19 mouse cellular contexts compared by ENCODE assay signal in genomic region chr7:126667495-126668090, GRCm38 (mm10). TPM values are rescaled to one million over a fixed set of nuclear protein-coding genes. Genes with fewer than 3 reads are reported as not detected.
DNase-seq lines count a peak whose midpoint lies in the region; ATAC-seq lines count a peak whose summit lies in the region.
"Had no signal": no experiment of that assay in that cellular context is flagged by ENCODE, and none has a peak within 500 bp of the region (broad histone marks: within the 10 kb centered on the region; RNA-seq: fewer than 3 reads in every experiment).

No protein-coding gene starts in this region.

- H3K27me3 ChIP-seq in heart, embryonic 12.5 days (replicated peaks): no peaks in the 10 kb centered on the region
- H3K27me3 ChIP-seq in liver, embryonic 15.5 days: no peaks in the 10 kb centered on the region
- no peaks in the 10 kb centered on the region for H3K27me3 ChIP-seq in liver, embryonic 11.5 days (replicated peaks; ENCODE audit: control insufficient read depth, insufficient read depth, low read length)
- no peaks in the 10 kb centered on the region for H3K27me3 ChIP-seq in intestine, embryonic 14.5 days (replicated peaks; ENCODE audit: control insufficient read depth, insufficient read depth, low read length)
- H3K27me3 ChIP-seq: embryonic facial prominence, embryonic 15.5 days; neural tube, embryonic 12.5 days; stomach, embryonic 15.5 days had no signal

- peak overlapping the region; percentile 76; the same call in 1 of the 2 replicates for H3K27ac ChIP-seq in heart, embryonic 12.5 days (ENCODE audit: poor library complexity, severe bottlenecking)
- peak overlapping the region; percentile 19; the same call in 1 of the 2 replicates for H3K27ac ChIP-seq in liver, embryonic 15.5 days (replicated peaks)
- no peak overlapping the region for H3K27ac ChIP-seq in liver, embryonic 11.5 days (ENCODE audit: low read depth, low read length)
- H3K27ac ChIP-seq in intestine, embryonic 14.5 days (ENCODE audit: low read depth): 0 out of 2 replicates have a peak overlapping the region, but pooled peaks have one; percentile 5
- H3K27ac ChIP-seq: forebrain, embryonic 10.5 days; midbrain, embryonic 10.5 days; neural tube, embryonic 12.5 days; stomach, embryonic 15.5 days had no signal

- no peak overlapping the region for H3K9ac ChIP-seq in heart, embryonic 12.5 days
- no peak overlapping the region for H3K9ac ChIP-seq in liver, embryonic 15.5 days
- no peak overlapping the region for H3K9ac ChIP-seq in liver, embryonic 11.5 days (ENCODE audit: low read depth, low read length)
- H3K9ac ChIP-seq in intestine, embryonic 14.5 days (ENCODE audit: low read length): no peak overlapping the region
- H3K9ac ChIP-seq: embryonic facial prominence, embryonic 15.5 days; neural tube, embryonic 12.5 days; stomach, embryonic 15.5 days had no signal

- no peaks in the 10 kb centered on the region for H3K9me3 ChIP-seq in heart, embryonic 12.5 days (replicated peaks)
- no peaks in the 10 kb centered on the region for H3K9me3 ChIP-seq in liver, embryonic 15.5 days (replicated peaks)
- H3K9me3 ChIP-seq in liver, embryonic 11.5 days (ENCODE audit: control insufficient read depth, low read length): no peaks in the 10 kb centered on the region
- no peaks in the 10 kb centered on the region for H3K9me3 ChIP-seq in intestine, embryonic 14.5 days (ENCODE audit: control insufficient read depth, low read length)
- H3K9me3 ChIP-seq: embryonic facial prominence, embryonic 15.5 days; forebrain, embryonic 10.5 days; midbrain, embryonic 10.5 days; neural tube, embryonic 12.5 days; stomach, embryonic 15.5 days had no signal

- DNase-seq in heart, adult 18-20 months: no peak
- no peak for DNase-seq in liver, embryonic 11.5 days (ENCODE audit: low spot score)
- DNase-seq in ZHBTc4 (ENCODE audit: low read depth, low spot score): peak; percentile 58
- DNase-seq in intestine, embryonic 14.5 days (ENCODE audit: low spot score): no peak
- no peak for DNase-seq in thymus, postnatal 4 days
- DNase-seq in spleen, postnatal 36 days (ENCODE audit: low spot score in 2 of 2): no peak
- DNase-seq: adrenal gland, postnatal 10 days; B cell, adult 2 months; cerebellum, adult 18-20 months; gastrocnemius, postnatal 25 days; kidney, adult 9 months had no signal

- peaks cover 37% of the 10 kb centered on the region for H3K36me3 ChIP-seq in heart, embryonic 12.5 days
- peaks cover 73% of the 10 kb centered on the region for H3K36me3 ChIP-seq in liver, embryonic 15.5 days (replicated peaks)
- peaks cover 22% of the 10 kb centered on the region for H3K36me3 ChIP-seq in liver, embryonic 11.5 days (ENCODE audit: control insufficient read depth, insufficient read depth, low read length)
- peaks cover 68% of the 10 kb centered on the region for H3K36me3 ChIP-seq in intestine, embryonic 14.5 days (ENCODE audit: control insufficient read depth, insufficient read depth, low read length)

- ATAC-seq in heart, embryonic 12.5 days (ENCODE audit: insufficient number of reproducible peaks, low FRiP score): no peak
- no peak for ATAC-seq in liver, embryonic 15.5 days (ENCODE audit: insufficient read depth)
- ATAC-seq in liver, embryonic 11.5 days (replicated peaks; ENCODE audit: low FRiP score): no peak
- no peak for ATAC-seq in intestine, embryonic 14.5 days (replicated peaks; ENCODE audit: low FRiP score, low TSS enrichment, low read depth)
- ATAC-seq: hindbrain, embryonic 16.5 days had no signal

- 85% methylated on average over 9 of the region's 9 CpGs for WGBS in heart, embryonic 12.5 days
- 67% methylated on average over 9 of the region's 9 CpGs for WGBS in liver, embryonic 15.5 days (ENCODE audit: insufficient replicate concordance)
- 82% methylated on average over 9 of the region's 9 CpGs for WGBS in liver, embryonic 11.5 days
- 81% methylated on average over 9 of the region's 9 CpGs for WGBS in intestine, embryonic 14.5 days

- H3K4me1 ChIP-seq in heart, embryonic 12.5 days (replicated peaks): no peaks in the 10 kb centered on the region
- H3K4me1 ChIP-seq in liver, embryonic 15.5 days (replicated peaks): peaks cover 16% of the 10 kb centered on the region
- no peaks in the 10 kb centered on the region for H3K4me1 ChIP-seq in liver, embryonic 11.5 days (replicated peaks; ENCODE audit: control insufficient read depth, insufficient read depth, low read length)
- peaks cover 4% of the 10 kb centered on the region; the same call in 1 of the 2 replicates for H3K4me1 ChIP-seq in intestine, embryonic 14.5 days (replicated peaks; ENCODE audit: control insufficient read depth, insufficient read depth, low read length)
- H3K4me1 ChIP-seq: embryonic facial prominence, embryonic 15.5 days; forebrain, embryonic 10.5 days; midbrain, embryonic 10.5 days; neural tube, embryonic 12.5 days had no signal

- H3K4me3 ChIP-seq in heart, embryonic 12.5 days: no peak overlapping the region
- H3K4me3 ChIP-seq in liver, embryonic 15.5 days (replicated peaks): no peak overlapping the region
- H3K4me3 ChIP-seq in liver, embryonic 11.5 days (ENCODE audit: low read depth, low read length): no peak overlapping the region
- no peak overlapping the region for H3K4me3 ChIP-seq in intestine, embryonic 14.5 days (ENCODE audit: low read depth, low read length)
- H3K4me3 ChIP-seq: embryonic facial prominence, embryonic 15.5 days; forebrain, embryonic 10.5 days; midbrain, embryonic 10.5 days; neural tube, embryonic 12.5 days; stomach, embryonic 15.5 days had no signal

- H3K4me2 ChIP-seq in heart, embryonic 12.5 days: no peak overlapping the region
- no peak overlapping the region for H3K4me2 ChIP-seq in liver, embryonic 15.5 days
- no peak overlapping the region for H3K4me2 ChIP-seq in liver, embryonic 11.5 days
- H3K4me2 ChIP-seq in intestine, embryonic 14.5 days (ENCODE audit: low read length): no peak overlapping the region
- H3K4me2 ChIP-seq: embryonic facial prominence, embryonic 15.5 days; neural tube, embryonic 12.5 days; stomach, embryonic 15.5 days had no signal

RNA-seq across cellular contexts. Expression of gene Sult1a1, which starts 8.6 kb away (rescaled TPM):
- polyA plus RNA-seq in heart, embryonic 12.5 days (2016; fragmentation: Nextera tagmentation; extraction: Ambion mirVana): 3.7 TPM in 2 replicates
- 10 to 100 TPM; 31.1 to 44.0 TPM for total RNA-seq in heart, adult 18-20 months (2021)
- polyA plus RNA-seq in liver, embryonic 15.5 days (2015; fragmentation: Nextera tagmentation; extraction: Ambion mirVana): 37.8 and 52.1 TPM in 2 replicates
- 0.14 and 0.44 TPM in 2 replicates for polyA plus RNA-seq in liver, embryonic 11.5 days (2014; fragmentation: Nextera tagmentation; extraction: Ambion mirVana)
- 3.5 and 3.8 TPM in 2 replicates for polyA plus RNA-seq in intestine, embryonic 14.5 days (2014; fragmentation: Nextera tagmentation; extraction: Ambion mirVana)
- polyA plus RNA-seq: midbrain, embryonic 10.5 days had no signal

RNA-seq across cellular contexts. Expression of gene Sgf29, which starts 18.5 kb away (rescaled TPM):
- polyA plus RNA-seq in heart, embryonic 12.5 days (2016; fragmentation: Nextera tagmentation; extraction: Ambion mirVana): 26.9 and 27.2 TPM in 2 replicates
- total RNA-seq in heart, adult 18-20 months (2021): 10 to 100 TPM; 24.8 to 26.5 TPM
- 29.1 and 31.0 TPM in 2 replicates for polyA plus RNA-seq in liver, embryonic 15.5 days (2015; fragmentation: Nextera tagmentation; extraction: Ambion mirVana)
- polyA plus RNA-seq in liver, embryonic 11.5 days (2014; fragmentation: Nextera tagmentation; extraction: Ambion mirVana): 53.7 and 64.5 TPM in 2 replicates
- 53.4 and 64.5 TPM in 2 replicates for polyA plus RNA-seq in intestine, embryonic 14.5 days (2014; fragmentation: Nextera tagmentation; extraction: Ambion mirVana)

RNA-seq across cellular contexts. Expression of gene Bola2, which starts 27.6 kb away (rescaled TPM):
- 102 and 120 TPM in 2 replicates for polyA plus RNA-seq in heart, embryonic 12.5 days (2016; fragmentation: Nextera tagmentation; extraction: Ambion mirVana)
- 10 to 100 TPM; 60.1 to 60.4 TPM for total RNA-seq in heart, adult 18-20 months (2021)
- 71.8 and 82.7 TPM in 2 replicates for polyA plus RNA-seq in liver, embryonic 15.5 days (2015; fragmentation: Nextera tagmentation; extraction: Ambion mirVana)
- polyA plus RNA-seq in liver, embryonic 11.5 days (2014; fragmentation: Nextera tagmentation; extraction: Ambion mirVana): 210 and 217 TPM in 2 replicates
- polyA plus RNA-seq in intestine, embryonic 14.5 days (2014; fragmentation: Nextera tagmentation; extraction: Ambion mirVana): 140 and 159 TPM in 2 replicates

RNA-seq across cellular contexts. Expression of gene Slx1b, which starts 28.0 kb away (rescaled TPM):
- polyA plus RNA-seq in heart, embryonic 12.5 days (2016; fragmentation: Nextera tagmentation; extraction: Ambion mirVana): 6.9 and 7.5 TPM in 2 replicates
- total RNA-seq in heart, adult 18-20 months (2021): 1 to 10 TPM; 3.7 to 4.1 TPM
- 3.0 TPM in 2 replicates for polyA plus RNA-seq in liver, embryonic 15.5 days (2015; fragmentation: Nextera tagmentation; extraction: Ambion mirVana)
- 6.6 and 7.7 TPM in 2 replicates for polyA plus RNA-seq in liver, embryonic 11.5 days (2014; fragmentation: Nextera tagmentation; extraction: Ambion mirVana)
- polyA plus RNA-seq in intestine, embryonic 14.5 days (2014; fragmentation: Nextera tagmentation; extraction: Ambion mirVana): 7.1 and 8.4 TPM in 2 replicates

RNA-seq across cellular contexts. Expression of gene Nupr1, which starts 36.9 kb away (rescaled TPM):
- polyA plus RNA-seq in heart, embryonic 12.5 days (2016; fragmentation: Nextera tagmentation; extraction: Ambion mirVana): 3.1 and 3.6 TPM in 2 replicates
- total RNA-seq in heart, adult 18-20 months (2021): 1 to 10 TPM; 6.1 to 8.0 TPM
- 3.7 and 4.6 TPM in 2 replicates for polyA plus RNA-seq in liver, embryonic 15.5 days (2015; fragmentation: Nextera tagmentation; extraction: Ambion mirVana)
- polyA plus RNA-seq in liver, embryonic 11.5 days (2014; fragmentation: Nextera tagmentation; extraction: Ambion mirVana): 4.3 and 7.1 TPM in 2 replicates
- 6.6 and 27.3 TPM in 2 replicates for polyA plus RNA-seq in intestine, embryonic 14.5 days (2014; fragmentation: Nextera tagmentation; extraction: Ambion mirVana)
